Mouse (Mus musculus) bone marrow, adult 2 months (tissue): ENCODE results near the gene Ephb1. TPM values are rescaled to one million over a fixed set of nuclear protein-coding genes. Genes with fewer than 3 reads are reported as not detected.

Experiments used
- H3K27ac ChIP-seq: fragments of 200-500 bp; 2 replicates; pipeline ENCODE4 v1.5.1; 2012; ENCODE audit warnings: low read depth, mild to moderate bottlenecking, control low read depth, inconsistent platforms, low read length; ENCODE audit not compliant: control insufficient read depth, poor library complexity, insufficient read depth
- H3K4me1 ChIP-seq: fragments of 200-500 bp; 2 replicates; pipeline ENCODE4 v1.6.1; 2011; ENCODE audit warnings: low read length; ENCODE audit not compliant: control insufficient read depth, insufficient read depth
- H3K4me3 ChIP-seq: fragments of 200-500 bp; replicated peaks from 2 replicates; pipeline ENCODE3; 2011; ENCODE audit warnings: mild to moderate bottlenecking, low read depth, low read length, control low read depth; ENCODE audit not compliant: control insufficient read depth
- CTCF ChIP-seq: fragments of 200-500 bp; IDR thresholded peaks from 2 replicates; pipeline ENCODE4 v1.5.1; 2011; ENCODE audit warnings: low read length, control low read depth; ENCODE audit not compliant: control insufficient read depth, insufficient read depth
- POLR2A ChIP-seq: fragments of 200-500 bp; IDR thresholded peaks from 2 replicates; pipeline ENCODE4 v1.6.1; 2011; ENCODE audit warnings: low read depth, mild to moderate bottlenecking, control low read depth, low read length, borderline replicate concordance; ENCODE audit not compliant: control insufficient read depth
- WGBS: fragments of 180-500 bp; shearing (Covaris S2); methylation state at CpG from one replicate; pipeline ENCODE4 v1.1.7; 2018; 5-methylcytosine and 5-hydroxymethylcytosine counted together
- polyA plus RNA-seq: library from polyadenylated mRNA; stranded (reverse); fragments of >200 nt; gene quantifications from 2 replicates; pipeline ENCODE4 v1.2.4, GENCODE M21; 2011; ENCODE audit warnings: low replicate concordance; ENCODE audit not compliant: missing spikeins, insufficient read depth, insufficient read length

Ephb1 gene
- polyA plus RNA-seq, 1 experiment = 1.3 TPM

- 72% methylated on average over 2 of the region's 2 CpGs for WGBS
Measured at GRCm38 (mm10) chr9:101915082-101915481, 439.4 kb downstream of the Ephb1 start.

GRCm38 (mm10) chr9:101911176-101911866 is 443.2 kb downstream of the Ephb1 start:
- no peak overlapping the region for H3K27ac ChIP-seq
- 72% methylated on average over 9 of the region's 9 CpGs for WGBS
- TF ChIP-seq POLR2A = no peak
- TF ChIP-seq CTCF = no peak
- no peaks in the 10 kb centered on the region for H3K4me1 ChIP-seq
- no peak overlapping the region for H3K4me3 ChIP-seq

More at GRCm38 (mm10) chr9:101915082-101915481, 439.4 kb downstream of the Ephb1 start:
- H3K4me1 ChIP-seq = no peaks in the 10 kb centered on the region
- TF ChIP-seq CTCF (no peak), POLR2A (no peak)
- no peak overlapping the region for H3K4me3 ChIP-seq
- no peak overlapping the region for H3K27ac ChIP-seq

DNA sequence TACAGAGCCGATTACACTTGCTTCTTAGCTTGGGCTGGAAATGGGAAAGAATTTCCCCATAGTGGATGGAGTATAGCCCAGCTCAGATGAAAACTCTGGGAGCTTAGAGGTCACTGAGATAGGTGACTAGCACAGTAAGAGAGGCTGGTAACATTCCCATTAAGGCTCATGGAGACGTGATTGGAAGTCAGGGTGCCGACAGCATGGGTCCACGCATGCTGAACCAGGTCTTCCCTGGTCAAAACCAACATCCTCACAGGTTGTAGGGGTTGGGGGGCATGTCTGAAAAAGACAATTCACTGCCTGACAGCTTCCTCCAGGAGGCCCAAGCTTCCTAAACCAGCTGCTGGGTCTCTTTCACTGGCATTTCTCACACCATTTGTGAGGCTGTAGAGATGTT is 445.0 kb downstream of the Ephb1 start:
- Histone ChIP-seq H3K4me3 (no peak overlapping the region), H3K4me1 (no peaks in the 10 kb centered on the region), H3K27ac (no peak overlapping the region)
- TF ChIP-seq CTCF (no peak), POLR2A (no peak)
- 79% methylated on average over 4 of the region's 4 CpGs for WGBS

- 73% methylated on average over 5 of the region's 5 CpGs for WGBS
- Histone ChIP-seq H3K4me1 (no peaks in the 10 kb centered on the region), H3K27ac (no peak overlapping the region), H3K4me3 (no peak overlapping the region)
- TF ChIP-seq CTCF (no peak), POLR2A (no peak)
Measured at GRCm38 (mm10) chr9:101908849-101909248, 445.6 kb downstream of the Ephb1 start.

DNA sequence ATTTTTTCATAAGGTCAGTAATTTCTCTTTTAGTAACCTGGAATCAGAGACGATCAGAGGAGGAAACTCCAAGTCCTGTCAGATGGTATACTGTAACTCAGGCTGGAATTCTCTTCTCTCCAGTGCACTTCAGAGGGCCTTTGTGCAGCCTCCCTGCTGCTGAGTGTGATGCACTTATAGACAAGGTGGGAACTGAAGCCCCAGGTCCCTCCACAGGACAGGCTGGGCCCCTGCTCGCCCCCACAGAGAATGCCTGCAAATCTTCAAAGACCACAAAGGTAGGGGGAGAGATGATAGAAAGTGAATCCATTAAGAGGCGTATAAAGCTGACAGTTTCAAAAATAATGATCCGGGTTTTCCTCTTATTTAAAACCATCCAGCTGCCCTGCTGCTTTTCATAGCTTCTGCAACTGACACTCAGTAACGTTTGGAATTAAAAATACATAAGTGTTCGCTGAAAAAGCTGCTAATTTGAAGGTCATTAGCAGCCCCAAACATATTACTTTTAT is 446.7 kb downstream of the Ephb1 start:
- WGBS = 63% methylated on average over 6 of the region's 6 CpGs
- H3K27ac ChIP-seq = no peak overlapping the region
- no peak overlapping the region for H3K4me3 ChIP-seq
- TF ChIP-seq CTCF (no peak), POLR2A (no peak)
- no peaks in the 10 kb centered on the region for H3K4me1 ChIP-seq

GRCm38 (mm10) chr9:101903406-101903805 is 451.1 kb downstream of the Ephb1 start:
- Histone ChIP-seq H3K4me3 (no peak overlapping the region), H3K27ac (no peak overlapping the region), H3K4me1 (no peaks in the 10 kb centered on the region)
- WGBS = 79% methylated on average over 3 of the region's 3 CpGs
- no peak for TF ChIP-seq CTCF
- TF ChIP-seq POLR2A = no peak

DNA sequence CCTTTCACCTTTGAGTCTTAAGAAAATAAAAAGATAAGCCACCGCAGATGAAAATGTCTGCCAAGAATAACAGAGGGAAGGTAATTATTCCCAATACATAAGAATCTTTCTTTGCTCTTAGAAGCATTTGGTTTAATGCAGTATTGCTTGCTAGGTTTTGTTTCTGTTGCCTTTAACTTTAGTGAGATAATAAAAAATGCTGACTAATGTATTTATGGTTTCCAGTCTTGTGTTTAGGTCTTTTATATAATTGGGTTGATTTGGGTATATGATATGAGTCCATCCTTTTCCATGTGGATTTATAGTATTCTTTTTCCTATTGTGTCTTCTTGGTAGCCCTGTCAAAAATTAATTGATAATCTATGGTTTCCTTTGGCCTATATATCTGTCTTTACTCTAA is 456.6 kb downstream of the Ephb1 start:
- TF ChIP-seq POLR2A = no peak
- no peak for TF ChIP-seq CTCF
- H3K4me1 ChIP-seq = no peaks in the 10 kb centered on the region
- no peak overlapping the region for H3K4me3 ChIP-seq
- WGBS = 90% methylated on average over 1 of the region's 1 CpGs
- no peak overlapping the region for H3K27ac ChIP-seq

DNA sequence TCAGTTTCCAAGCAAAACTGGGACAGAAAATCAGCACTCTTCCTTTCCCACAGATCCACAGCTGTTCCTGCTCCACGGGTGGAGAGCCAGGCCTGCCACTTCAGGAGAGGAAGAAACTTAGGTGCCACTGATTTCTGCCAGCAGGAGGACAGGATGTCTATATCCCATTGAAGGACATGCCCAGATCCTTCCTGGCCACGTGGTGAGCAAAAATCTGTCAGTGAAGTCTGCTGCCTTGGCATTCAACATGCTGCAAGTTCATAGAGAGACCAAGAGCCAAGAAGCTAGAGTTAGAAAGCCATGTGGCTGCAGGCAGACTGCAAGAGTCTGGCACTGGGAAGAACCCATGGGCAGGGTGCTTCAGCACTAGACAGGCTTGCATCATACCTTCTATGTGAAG is 471.2 kb downstream of the Ephb1 start:
- no peak overlapping the region for H3K4me3 ChIP-seq
- 26% methylated on average over 2 of the region's 2 CpGs for WGBS
- no peaks in the 10 kb centered on the region for H3K4me1 ChIP-seq
- H3K27ac ChIP-seq = no peak overlapping the region
- TF ChIP-seq CTCF (no peak), POLR2A (no peak)

GRCm38 (mm10) chr9:101877109-101877987 is 477.1 kb downstream of the Ephb1 start:
- no peak overlapping the region for H3K27ac ChIP-seq
- 76% methylated on average over 11 of the region's 11 CpGs for WGBS
- H3K4me3 ChIP-seq = no peak overlapping the region
- no peaks in the 10 kb centered on the region for H3K4me1 ChIP-seq
- TF ChIP-seq POLR2A = no peak
- TF ChIP-seq CTCF = no peak
